29 mouse cellular contexts compared by ENCODE assay signal in the genomic region with DNA sequence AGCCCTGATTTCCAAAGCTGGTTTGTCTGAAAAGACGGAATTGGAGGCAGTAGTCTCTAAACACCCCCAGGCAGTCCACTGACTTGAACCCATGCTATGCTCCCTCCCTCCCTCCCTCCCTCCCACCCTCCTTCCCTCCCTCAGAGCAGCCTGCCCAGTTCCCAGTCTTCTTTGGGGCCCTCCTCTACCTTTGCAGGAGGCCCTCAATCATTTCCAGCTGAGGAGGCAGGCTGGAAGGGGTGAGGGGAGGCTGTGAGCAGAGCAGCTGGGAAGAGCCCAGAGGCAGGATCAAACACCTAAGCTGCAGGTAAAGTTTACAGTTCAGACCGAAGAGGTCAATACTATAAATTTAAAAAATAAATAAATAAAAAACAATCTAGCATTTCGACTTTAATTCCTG. TPM values are rescaled to one million over a fixed set of nuclear protein-coding genes. Genes with fewer than 3 reads are reported as not detected.
DNase-seq lines count a peak whose midpoint lies in the region; ATAC-seq and TF ChIP-seq lines count a peak whose summit lies in the region.
"Had no signal": no experiment of that assay in that cellular context is flagged by ENCODE, and none has a peak within 500 bp of the region (broad histone marks: within the 10 kb centered on the region; RNA-seq: fewer than 3 reads in every experiment).

No protein-coding gene starts in this region.

- no peaks in the 10 kb centered on the region for H3K36me3 ChIP-seq in kidney, embryonic 15.5 days
- H3K36me3 ChIP-seq in embryonic facial prominence, embryonic 11.5 days (replicated peaks; ENCODE audit: control insufficient read depth, insufficient read depth, low read depth, low read length): no peaks in the 10 kb centered on the region
- no peaks in the 10 kb centered on the region for H3K36me3 ChIP-seq in liver, embryonic 11.5 days (ENCODE audit: control insufficient read depth, insufficient read depth, low read length)
- no peaks in the 10 kb centered on the region for H3K36me3 ChIP-seq in liver, embryonic 16.5 days (ENCODE audit: control insufficient read depth, insufficient read depth)
- no peaks in the 10 kb centered on the region for H3K36me3 ChIP-seq in lung, postnatal 0 days (ENCODE audit: insufficient read depth, low read length)
- H3K36me3 ChIP-seq: hindbrain, embryonic 13.5 days; limb, embryonic 13.5 days; midbrain, embryonic 12.5 days; neural tube, embryonic 12.5 days had no signal

- no peak overlapping the region for H3K4me2 ChIP-seq in kidney, embryonic 15.5 days
- no peak overlapping the region for H3K4me2 ChIP-seq in embryonic facial prominence, embryonic 11.5 days (ENCODE audit: low read depth, low read length)
- peak overlapping the region; percentile 59 for H3K4me2 ChIP-seq in liver, embryonic 11.5 days
- H3K4me2 ChIP-seq in liver, embryonic 16.5 days (ENCODE audit: low read depth, low read length): peak overlapping the region; percentile 46
- H3K4me2 ChIP-seq in lung, postnatal 0 days (replicated peaks; ENCODE audit: low read depth, low read length): no peak overlapping the region
- H3K4me2 ChIP-seq: forebrain, embryonic 13.5 days; heart, embryonic 11.5 days; hindbrain, embryonic 13.5 days; limb, embryonic 13.5 days; lung, embryonic 14.5 days; midbrain, embryonic 12.5 days; neural tube, embryonic 12.5 days had no signal

- H3K9ac ChIP-seq in kidney, embryonic 15.5 days: no peak overlapping the region
- H3K9ac ChIP-seq in embryonic facial prominence, embryonic 11.5 days (replicated peaks; ENCODE audit: low read length): no peak overlapping the region
- no peak overlapping the region for H3K9ac ChIP-seq in liver, embryonic 11.5 days (ENCODE audit: low read depth, low read length)
- peak overlapping the region; percentile 61 for H3K9ac ChIP-seq in liver, embryonic 16.5 days (ENCODE audit: low read depth, low read length)
- H3K9ac ChIP-seq in lung, postnatal 0 days (replicated peaks; ENCODE audit: low read depth): no peak overlapping the region
- H3K9ac ChIP-seq: forebrain, embryonic 13.5 days; hindbrain, embryonic 13.5 days; limb, embryonic 13.5 days; lung, embryonic 14.5 days; midbrain, embryonic 12.5 days; neural tube, embryonic 12.5 days had no signal

- WGBS in kidney, embryonic 15.5 days: 67% methylated on average over 3 of the region's 3 CpGs
- WGBS in embryonic facial prominence, embryonic 11.5 days: 61% methylated on average over 3 of the region's 3 CpGs
- 65% methylated on average over 3 of the region's 3 CpGs for WGBS in liver, embryonic 11.5 days
- WGBS in liver, embryonic 16.5 days (ENCODE audit: insufficient replicate concordance): 65% methylated on average over 3 of the region's 3 CpGs
- 72% methylated on average over 3 of the region's 3 CpGs for WGBS in lung, postnatal 0 days

- no peak overlapping the region for H3K27ac ChIP-seq in kidney, embryonic 15.5 days
- no peak overlapping the region for H3K27ac ChIP-seq in embryonic facial prominence, embryonic 11.5 days (replicated peaks; ENCODE audit: low read depth, low read length)
- peak overlapping the region; percentile 97 for H3K27ac ChIP-seq in liver, embryonic 11.5 days (ENCODE audit: low read depth, low read length)
- peak overlapping the region; percentile 92 for H3K27ac ChIP-seq in liver, embryonic 16.5 days (ENCODE audit: low read length)
- H3K27ac ChIP-seq in lung, postnatal 0 days (ENCODE audit: low read length): no peak overlapping the region
- H3K27ac ChIP-seq: forebrain, embryonic 13.5 days; hindbrain, embryonic 13.5 days; limb, embryonic 13.5 days; midbrain, embryonic 12.5 days; neural tube, embryonic 12.5 days; stomach, postnatal 0 days had no signal

- ATAC-seq in kidney, embryonic 15.5 days (replicated peaks; ENCODE audit: low FRiP score): peak; percentile 43; the same call in 1 of the 2 replicates
- ATAC-seq in embryonic facial prominence, embryonic 11.5 days (replicated peaks; ENCODE audit: insufficient number of reproducible peaks, low FRiP score, low TSS enrichment, low read depth): no peak
- ATAC-seq in liver, embryonic 11.5 days (replicated peaks; ENCODE audit: low FRiP score): no peak
- ATAC-seq in liver, embryonic 16.5 days (ENCODE audit: low read depth): 0 out of 2 replicates have a peak, but pooled peaks have one; percentile 14
- no peak for ATAC-seq in lung, postnatal 0 days
- ATAC-seq: forebrain, embryonic 13.5 days had no signal

- TF ChIP-seq CTCF in lung, postnatal 0 days (IDR thresholded peaks at IDR 0.05): no peak

- peaks cover 9% of the 10 kb centered on the region; the same call in 1 of the 2 replicates for H3K4me1 ChIP-seq in kidney, embryonic 15.5 days
- H3K4me1 ChIP-seq in embryonic facial prominence, embryonic 11.5 days (ENCODE audit: control insufficient read depth, insufficient read depth, low read length): no peaks in the 10 kb centered on the region
- peaks cover 61% of the 10 kb centered on the region for H3K4me1 ChIP-seq in liver, embryonic 11.5 days (replicated peaks; ENCODE audit: control insufficient read depth, insufficient read depth, low read length)
- H3K4me1 ChIP-seq in liver, embryonic 16.5 days (ENCODE audit: control insufficient read depth, low read depth, low read length): peaks cover 91% of the 10 kb centered on the region
- peaks cover 3% of the 10 kb centered on the region; the same call in 1 of the 2 replicates for H3K4me1 ChIP-seq in lung, postnatal 0 days (ENCODE audit: insufficient read depth, low read depth, low read length)

- H3K9me3 ChIP-seq in kidney, embryonic 15.5 days (replicated peaks): no peaks in the 10 kb centered on the region
- H3K9me3 ChIP-seq in embryonic facial prominence, embryonic 11.5 days (replicated peaks; ENCODE audit: control insufficient read depth, low read length): no peaks in the 10 kb centered on the region
- H3K9me3 ChIP-seq in liver, embryonic 11.5 days (ENCODE audit: control insufficient read depth, low read length): no peaks in the 10 kb centered on the region
- no peaks in the 10 kb centered on the region for H3K9me3 ChIP-seq in liver, embryonic 16.5 days (replicated peaks; ENCODE audit: control insufficient read depth, low read length)
- H3K9me3 ChIP-seq in lung, postnatal 0 days (ENCODE audit: low read length): no peaks in the 10 kb centered on the region
- H3K9me3 ChIP-seq: forebrain, embryonic 13.5 days; hindbrain, embryonic 13.5 days; limb, embryonic 13.5 days; megakaryocyte, embryonic 14.5 days; midbrain, embryonic 12.5 days; neural tube, embryonic 12.5 days had no signal

- no peak overlapping the region for H3K4me3 ChIP-seq in kidney, embryonic 15.5 days (replicated peaks)
- no peak overlapping the region for H3K4me3 ChIP-seq in embryonic facial prominence, embryonic 11.5 days (ENCODE audit: low read depth, low read length)
- H3K4me3 ChIP-seq in liver, embryonic 11.5 days (ENCODE audit: low read depth, low read length): no peak overlapping the region
- peak overlapping the region; percentile 2 for H3K4me3 ChIP-seq in liver, embryonic 16.5 days (ENCODE audit: low read depth, low read length)
- H3K4me3 ChIP-seq in lung, postnatal 0 days (ENCODE audit: low read depth, low read length): no peak overlapping the region
- H3K4me3 ChIP-seq: forebrain, embryonic 13.5 days; hindbrain, embryonic 13.5 days; limb, embryonic 13.5 days; midbrain, embryonic 12.5 days; myocyte; neural tube, embryonic 12.5 days had no signal

- no peak for TF ChIP-seq EP300 in lung, postnatal 0 days (IDR thresholded peaks at IDR 0.05)

- no peak for DNase-seq in kidney, postnatal 10 days
- peak; percentile 12 for DNase-seq in embryonic facial prominence, embryonic 11.5 days (ENCODE audit: low spot score)
- no peak for DNase-seq in liver, embryonic 11.5 days (ENCODE audit: low spot score)
- no peak for DNase-seq in lung, postnatal 0 days (ENCODE audit: low spot score)
- no peak for DNase-seq in MN1 (ENCODE audit: low spot score)
- no peak for DNase-seq in gastrocnemius, postnatal 25 days
- DNase-seq: adrenal gland, adult 8-10 months; cerebellum, adult 11 months; cerebellum, adult 9-10 months; cerebellum, postnatal 36 days; gastrocnemius, postnatal 10 days; heart, postnatal 36 days; kidney, adult 2 months; kidney, postnatal 14 days; lung, embryonic 14.5 days; right cerebral cortex, adult 18-20 months; right cerebral cortex, postnatal 4 days had no signal

- no peaks in the 10 kb centered on the region for H3K27me3 ChIP-seq in kidney, embryonic 15.5 days
- no peaks in the 10 kb centered on the region for H3K27me3 ChIP-seq in embryonic facial prominence, embryonic 11.5 days (ENCODE audit: control insufficient read depth, insufficient read depth, low read length)
- H3K27me3 ChIP-seq in liver, embryonic 11.5 days (replicated peaks; ENCODE audit: control insufficient read depth, insufficient read depth, low read length): no peaks in the 10 kb centered on the region
- no peaks in the 10 kb centered on the region for H3K27me3 ChIP-seq in liver, embryonic 16.5 days (ENCODE audit: control insufficient read depth, insufficient read depth, low read depth, low read length)
- H3K27me3 ChIP-seq in lung, postnatal 0 days (replicated peaks; ENCODE audit: insufficient read depth, low read length): no peaks in the 10 kb centered on the region
- H3K27me3 ChIP-seq: forebrain, embryonic 13.5 days; hindbrain, embryonic 13.5 days; limb, embryonic 13.5 days; megakaryocyte, embryonic 14.5 days; neural tube, embryonic 12.5 days had no signal

RNA-seq across cellular contexts. Expression of gene Aqp9, which starts 4.1 kb away (rescaled TPM):
- 0.22 and 0.26 TPM in 2 replicates for polyA plus RNA-seq in kidney, embryonic 15.5 days (2015; fragmentation: Nextera tagmentation; extraction: Ambion mirVana)
- 0.17 TPM in 2 replicates for polyA plus RNA-seq in embryonic facial prominence, embryonic 11.5 days (2014; fragmentation: Nextera tagmentation; extraction: Ambion mirVana)
- polyA plus RNA-seq in liver, embryonic 11.5 days (2014; fragmentation: Nextera tagmentation; extraction: Ambion mirVana): 13.6 and 15.2 TPM in 2 replicates
- 7.5 and 9.0 TPM in 2 replicates for polyA plus RNA-seq in liver, embryonic 16.5 days (2015; fragmentation: Nextera tagmentation; extraction: Ambion mirVana)
- polyA plus RNA-seq in lung, postnatal 0 days (2015; fragmentation: Nextera tagmentation; extraction: Ambion mirVana): 0.37 and 0.78 TPM in 2 replicates
- under 1 TPM in 1 of 2 experiments, not detected in 1; 0.13 TPM for total RNA-seq in gastrocnemius, postnatal 25 days (2021)

RNA-seq across cellular contexts. Expression of gene Aldh1a2, which starts 51.2 kb away (rescaled TPM):
- 323 and 326 TPM in 2 replicates for polyA plus RNA-seq in kidney, embryonic 15.5 days (2015; fragmentation: Nextera tagmentation; extraction: Ambion mirVana)
- 39.1 and 42.0 TPM in 2 replicates for polyA plus RNA-seq in embryonic facial prominence, embryonic 11.5 days (2014; fragmentation: Nextera tagmentation; extraction: Ambion mirVana)
- 19.6 and 24.3 TPM in 2 replicates for polyA plus RNA-seq in liver, embryonic 11.5 days (2014; fragmentation: Nextera tagmentation; extraction: Ambion mirVana)
- polyA plus RNA-seq in liver, embryonic 16.5 days (2015; fragmentation: Nextera tagmentation; extraction: Ambion mirVana): 1.1 and 1.6 TPM in 2 replicates
- polyA plus RNA-seq in lung, postnatal 0 days (2015; fragmentation: Nextera tagmentation; extraction: Ambion mirVana): 27.8 and 31.8 TPM in 2 replicates
- 1 to 10 TPM; 3.1 to 5.9 TPM for total RNA-seq in gastrocnemius, postnatal 25 days (2021)
- total RNA-seq: granulocyte monocyte progenitor cell, adult 5-6 weeks had no signal

Comparison
In these comparisons a context has a peak if more than half of its experiments do, and no peak if none do; other contexts are left out.
1. ATAC-seq: peak in kidney, embryonic 15.5 days (single experiment) and liver, embryonic 16.5 days (single experiment); none in embryonic facial prominence, embryonic 11.5 days (single experiment), liver, embryonic 11.5 days (single experiment) and lung, postnatal 0 days (single experiment).
2. H3K27ac ChIP-seq: peak in liver, embryonic 11.5 days (single experiment) and liver, embryonic 16.5 days (single experiment); none in kidney, embryonic 15.5 days (single experiment), embryonic facial prominence, embryonic 11.5 days (single experiment) and lung, postnatal 0 days (single experiment).
3. H3K4me2 ChIP-seq: peak in liver, embryonic 11.5 days (single experiment) and liver, embryonic 16.5 days (single experiment); none in kidney, embryonic 15.5 days (single experiment), embryonic facial prominence, embryonic 11.5 days (single experiment) and lung, postnatal 0 days (single experiment).